Mouse (Mus musculus): ENCODE data around the gene Skint1. TPM values are rescaled to one million over a fixed set of nuclear protein-coding genes. Genes with fewer than 3 reads are reported as not detected.
"Not testable (repeated sequence)": the region's sequence is repeated elsewhere in the genome, so short reads cannot be mapped to it uniquely, and the experiment has no call there.

Skint1 gene
- not detected in 2 replicates for polyA plus RNA-seq (2014; fragmentation: Nextera tagmentation; extraction: Ambion mirVana)

- no peak within 1 kb of the TSS for H3K4me3 ChIP-seq (ENCODE audit: low read depth, low read length)
- no peaks in the 10 kb centered on the region for H3K27me3 ChIP-seq (ENCODE audit: control insufficient read depth, insufficient read depth, low read length)
- H3K27ac ChIP-seq (ENCODE audit: low read depth, low read length): no peak within 1 kb of the TSS
- H3K4me1 ChIP-seq (ENCODE audit: control insufficient read depth, insufficient read depth, low read length): no peaks in the 10 kb centered on the region
- no peaks in the 10 kb centered on the region for H3K36me3 ChIP-seq (ENCODE audit: control insufficient read depth, insufficient read depth, low read length)
- ATAC-seq (ENCODE audit: low read depth): no peak
- no peak within 1 kb of the TSS for H3K9ac ChIP-seq (replicated peaks; ENCODE audit: low read depth, low read length)
- H3K9me3 ChIP-seq (ENCODE audit: control insufficient read depth, low read length): no peaks in the 10 kb centered on the region
- H3K4me2 ChIP-seq (ENCODE audit: low read depth, low read length): no peak within 1 kb of the TSS
Observed at GRCm38 (mm10) chr4:112005969-112006368, at the start of gene Skint1. Gene Skint1 (plus strand): TSS chr4:112006269.

DNA sequence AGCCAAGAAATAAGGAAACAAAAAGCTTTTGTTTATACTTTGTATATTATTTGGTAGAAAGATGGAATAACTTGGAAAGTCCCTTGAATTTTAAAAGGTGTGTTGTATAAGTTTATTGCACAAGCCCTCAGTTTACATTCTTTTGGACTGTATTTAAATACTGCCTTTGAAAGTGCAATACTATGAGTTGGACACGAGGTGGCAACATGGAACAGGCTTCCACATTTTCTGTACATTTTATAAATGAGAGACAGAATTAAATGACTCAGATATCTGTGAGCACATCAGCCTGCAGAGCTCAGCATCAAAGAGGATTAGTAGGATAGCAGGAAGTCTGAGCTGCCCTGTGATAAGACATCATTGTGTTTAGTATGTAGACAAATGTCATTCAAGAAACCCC lies 44.8 kb upstream of the Skint1 start:
- H3K4me1 ChIP-seq (ENCODE audit: control insufficient read depth, insufficient read depth, low read length): no peaks in the 10 kb centered on the region
- no peak overlapping the region for H3K9ac ChIP-seq (replicated peaks; ENCODE audit: low read depth, low read length)
- no peak overlapping the region for H3K4me2 ChIP-seq (ENCODE audit: low read depth, low read length)
- no peaks in the 10 kb centered on the region for H3K9me3 ChIP-seq (ENCODE audit: control insufficient read depth, low read length)
- 17% methylated on average over 1 of the region's 1 CpGs for WGBS
- no peak for ATAC-seq (ENCODE audit: low read depth)
- H3K27ac ChIP-seq (ENCODE audit: low read depth, low read length): no peak overlapping the region
- no peaks in the 10 kb centered on the region for H3K36me3 ChIP-seq (ENCODE audit: control insufficient read depth, insufficient read depth, low read length)
- no peak overlapping the region for H3K4me3 ChIP-seq (ENCODE audit: low read depth, low read length)
- no peaks in the 10 kb centered on the region for H3K27me3 ChIP-seq (ENCODE audit: control insufficient read depth, insufficient read depth, low read length)

DNA sequence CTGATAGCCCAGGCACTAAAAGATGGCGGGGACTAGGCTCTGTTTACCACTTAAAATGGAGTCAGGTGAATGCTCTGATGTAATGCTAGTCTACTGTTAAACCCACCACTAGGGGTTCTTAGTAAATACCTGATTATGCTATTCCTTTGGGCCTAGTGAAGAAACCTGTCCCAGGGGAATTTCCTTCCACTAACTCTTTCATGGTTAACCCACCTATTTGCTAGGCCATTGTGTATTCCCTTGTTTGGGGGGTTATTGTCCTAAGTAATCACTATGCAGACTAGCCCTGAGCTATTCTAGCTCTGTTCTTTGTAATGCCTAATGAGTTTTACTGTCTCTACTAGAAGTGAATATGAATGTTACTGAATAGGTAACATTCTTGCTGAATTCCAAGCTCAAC lies 42.8 kb upstream of the Skint1 start:
- H3K9me3 ChIP-seq (ENCODE audit: control insufficient read depth, low read length); H3K9ac ChIP-seq (replicated peaks; ENCODE audit: low read depth, low read length); H3K4me1 ChIP-seq (ENCODE audit: control insufficient read depth, insufficient read depth, low read length); H3K27me3 ChIP-seq (ENCODE audit: control insufficient read depth, insufficient read depth, low read length); H3K4me3 ChIP-seq (ENCODE audit: low read depth, low read length); H3K36me3 ChIP-seq (ENCODE audit: control insufficient read depth, insufficient read depth, low read length); ATAC-seq (ENCODE audit: low read depth); H3K27ac ChIP-seq (ENCODE audit: low read depth, low read length); H3K4me2 ChIP-seq (ENCODE audit: low read depth, low read length): not testable (repeated sequence)
- WGBS: 81% methylated on average over 1 of the region's 1 CpGs

- H3K27me3 ChIP-seq (ENCODE audit: control insufficient read depth, insufficient read depth, low read length): no peaks in the 10 kb centered on the region
- no peaks in the 10 kb centered on the region for H3K9me3 ChIP-seq (ENCODE audit: control insufficient read depth, low read length)
- H3K4me1 ChIP-seq (ENCODE audit: control insufficient read depth, insufficient read depth, low read length): no peaks in the 10 kb centered on the region
- H3K36me3 ChIP-seq (ENCODE audit: control insufficient read depth, insufficient read depth, low read length): no peaks in the 10 kb centered on the region
- no peak overlapping the region for H3K9ac ChIP-seq (replicated peaks; ENCODE audit: low read depth, low read length)
- no peak overlapping the region for H3K4me3 ChIP-seq (ENCODE audit: low read depth, low read length)
- WGBS: 87% methylated on average over 3 of the region's 3 CpGs
- no peak overlapping the region for H3K27ac ChIP-seq (ENCODE audit: low read depth, low read length)
- H3K4me2 ChIP-seq (ENCODE audit: low read depth, low read length): no peak overlapping the region
- no peak for ATAC-seq (ENCODE audit: low read depth)
Observed at GRCm38 (mm10) chr4:111963669-111964068, 42.4 kb upstream of the Skint1 start.

DNA sequence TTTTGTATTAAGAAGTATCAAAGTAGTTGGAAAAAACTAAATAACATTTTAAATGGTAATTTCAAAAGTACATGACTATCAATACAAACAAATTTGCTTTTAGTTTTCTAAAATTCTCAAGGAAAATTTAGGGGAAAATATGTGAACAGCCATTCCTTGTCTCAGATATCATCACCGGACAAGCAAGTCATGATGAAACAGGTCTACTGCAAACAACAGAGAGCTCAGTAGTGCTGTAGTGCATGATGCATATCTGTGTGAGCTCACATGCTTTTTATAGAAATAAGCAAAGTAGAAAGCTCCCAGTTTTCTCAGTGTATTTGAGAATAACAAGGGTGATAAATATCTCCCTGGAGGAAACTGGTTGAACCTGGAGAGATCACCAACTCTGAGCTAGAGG lies 33.4 kb upstream of the Skint1 start, which contains the start of gene Skint7:
TSS of gene Skint7 (plus strand) at position 301 of the 400 bp plus-strand sequence.
- Histone ChIP-seq H3K36me3 (ENCODE audit: control insufficient read depth, insufficient read depth, low read length) (no peaks in the 10 kb centered on the region), H3K9ac (replicated peaks; ENCODE audit: low read depth, low read length) (no peak within 1 kb of the TSS), H3K4me3 (ENCODE audit: low read depth, low read length) (no peak within 1 kb of the TSS), H3K4me1 (ENCODE audit: control insufficient read depth, insufficient read depth, low read length) (no peaks in the 10 kb centered on the region), H3K27ac (ENCODE audit: low read depth, low read length) (no peak within 1 kb of the TSS), H3K9me3 (ENCODE audit: control insufficient read depth, low read length) (no peaks in the 10 kb centered on the region), H3K27me3 (ENCODE audit: control insufficient read depth, insufficient read depth, low read length) (no peaks in the 10 kb centered on the region), H3K4me2 (ENCODE audit: low read depth, low read length) (no peak within 1 kb of the TSS)
- ATAC-seq (ENCODE audit: low read depth): no peak
- WGBS: 94% methylated on average over 1 of the region's 1 CpGs

DNA sequence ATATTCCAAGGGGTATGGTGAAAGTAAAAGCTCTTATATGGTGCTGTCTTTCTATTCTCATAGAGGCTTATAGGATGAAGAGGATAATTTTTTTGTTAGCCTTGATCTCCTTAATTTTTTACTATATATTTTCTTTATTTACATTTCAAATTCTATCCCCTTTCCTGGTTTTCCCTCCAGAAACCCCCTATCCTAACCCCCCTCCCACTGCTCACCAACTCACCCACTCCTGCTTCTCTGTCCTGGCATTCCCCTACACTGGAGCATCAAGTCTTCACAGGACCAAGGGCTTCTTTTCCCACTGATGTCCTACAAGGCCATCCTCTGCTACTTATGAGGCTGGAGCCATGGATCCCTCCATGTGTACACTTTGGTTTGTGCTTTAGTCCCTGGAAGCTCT lies 65.6 kb downstream of the Skint1 start, which contains the start of gene Skint4:
TSS of gene Skint4 (plus strand) at position 301 of the 400 bp plus-strand sequence.
- H3K36me3 ChIP-seq (ENCODE audit: control insufficient read depth, insufficient read depth, low read length): no peaks in the 10 kb centered on the region
- no peak within 1 kb of the TSS for H3K27ac ChIP-seq (ENCODE audit: low read depth, low read length)
- H3K4me2 ChIP-seq (ENCODE audit: low read depth, low read length): no peak within 1 kb of the TSS
- H3K9ac ChIP-seq (replicated peaks; ENCODE audit: low read depth, low read length): no peak within 1 kb of the TSS
- no peaks in the 10 kb centered on the region for H3K4me1 ChIP-seq (ENCODE audit: control insufficient read depth, insufficient read depth, low read length)
- ATAC-seq (ENCODE audit: low read depth): no peak
- H3K9me3 ChIP-seq (ENCODE audit: control insufficient read depth, low read length): no peaks in the 10 kb centered on the region
- H3K27me3 ChIP-seq (ENCODE audit: control insufficient read depth, insufficient read depth, low read length): no peaks in the 10 kb centered on the region
- no peak within 1 kb of the TSS for H3K4me3 ChIP-seq (ENCODE audit: low read depth, low read length)

Other genes starting within 250 kb of the Skint1 start
- not detected in 2 replicates for gene Slc5a9, start 103.4 kb upstream of the Skint1 start, polyA plus RNA-seq (2014; fragmentation: Nextera tagmentation; extraction: Ambion mirVana)
- not detected in 2 replicates for gene Skint8, start 86.9 kb upstream of the Skint1 start, polyA plus RNA-seq (2014; fragmentation: Nextera tagmentation; extraction: Ambion mirVana)
- not detected in 2 replicates for gene Skint7, start 33.3 kb upstream of the Skint1 start, polyA plus RNA-seq (2014; fragmentation: Nextera tagmentation; extraction: Ambion mirVana)
- not detected in 2 replicates for gene Skint4, start 65.7 kb downstream of the Skint1 start, polyA plus RNA-seq (2014; fragmentation: Nextera tagmentation; extraction: Ambion mirVana)
- gene Skint3, start 226.0 kb downstream of the Skint1 start, polyA plus RNA-seq (2014; fragmentation: Nextera tagmentation; extraction: Ambion mirVana): not detected in 2 replicates